Mouse (Mus musculus): Measurements from ENCODE around the gene Prss27.
"Not testable (repeated sequence)": the region's sequence is repeated elsewhere in the genome, so short reads cannot be mapped to it uniquely, and the experiment has no call there.

Gene Prss27

GRCm38 (mm10) chr17:24030551-24030950, 7.4 kb upstream of the Prss27 start:
- DNase-seq (ENCODE audit: low read depth, low spot score) = peak; percentile 80

DNA sequence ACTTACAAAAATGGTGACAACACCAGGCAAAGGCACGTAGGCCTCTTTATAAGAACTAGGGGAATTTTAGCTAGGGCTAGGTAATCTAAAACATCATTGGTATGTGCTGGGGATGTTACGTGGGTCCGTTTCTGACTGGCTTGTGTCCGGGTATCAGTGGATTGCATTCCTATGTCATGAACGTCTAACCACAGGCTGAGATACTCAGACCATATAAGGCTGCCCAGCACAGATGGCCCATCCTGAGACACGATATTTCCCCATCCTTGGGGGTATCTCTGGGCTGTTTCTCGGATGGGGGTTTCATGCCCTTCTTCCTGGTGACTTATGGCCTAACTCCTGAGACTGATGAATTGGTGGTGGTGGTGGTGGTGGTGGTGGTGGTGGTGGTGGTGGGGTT, 2.9 kb upstream of the Prss27 start:
- no peak for DNase-seq (ENCODE audit: low read depth, low spot score)

- DNase-seq (ENCODE audit: low read depth, low spot score) = no peak
Observed at GRCm38 (mm10) chr17:24036954-24037353, 990 bp upstream of the Prss27 start.

DNA sequence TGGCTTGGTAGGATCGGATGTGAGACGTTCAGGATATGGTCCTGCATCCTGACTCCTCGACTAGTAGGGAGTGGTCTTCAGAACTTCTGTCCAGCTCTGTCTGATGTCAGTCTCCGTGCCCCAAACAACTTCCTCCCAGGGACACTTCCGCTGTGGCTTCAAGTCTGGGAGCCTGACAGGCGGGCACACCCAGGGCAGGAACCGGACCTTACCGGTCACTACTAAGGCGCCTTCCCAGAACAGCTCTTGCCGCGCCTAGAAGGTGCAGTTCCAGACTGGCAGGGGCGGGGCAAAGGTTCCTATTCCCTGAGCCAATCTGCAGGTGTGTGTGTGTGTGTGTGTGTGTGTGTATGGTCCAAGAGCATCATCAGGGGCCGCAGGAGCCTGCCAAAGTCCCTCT, 584 bp upstream of the Prss27 start:
- DNase-seq (ENCODE audit: low read depth, low spot score) = no peak

GRCm38 (mm10) chr17:24044482-24044881, 6.5 kb downstream of the Prss27 start:
- DNase-seq (ENCODE audit: low read depth, low spot score) = peak; percentile 76

DNA sequence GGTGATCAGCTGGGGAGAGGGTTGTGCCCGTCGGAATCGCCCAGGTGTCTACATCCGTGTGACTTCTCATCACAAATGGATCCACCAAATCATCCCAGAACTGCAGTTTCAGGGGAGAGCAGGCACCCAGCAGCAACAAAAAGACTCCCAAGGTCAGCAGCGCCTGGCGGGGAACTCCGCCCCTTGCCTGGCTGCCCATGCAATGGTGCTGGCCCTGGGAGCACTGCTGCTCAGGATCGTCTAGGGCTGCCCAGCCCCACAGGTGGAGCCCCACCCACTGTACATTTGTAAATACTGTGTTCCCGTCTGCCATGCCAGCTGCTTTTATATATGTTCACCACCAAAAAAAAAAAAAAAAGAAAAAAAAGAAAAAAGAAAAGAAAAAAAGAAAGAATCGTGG, 7.7 kb downstream of the Prss27 start:
- DNase-seq (ENCODE audit: low read depth, low spot score) = no peak

DNA sequence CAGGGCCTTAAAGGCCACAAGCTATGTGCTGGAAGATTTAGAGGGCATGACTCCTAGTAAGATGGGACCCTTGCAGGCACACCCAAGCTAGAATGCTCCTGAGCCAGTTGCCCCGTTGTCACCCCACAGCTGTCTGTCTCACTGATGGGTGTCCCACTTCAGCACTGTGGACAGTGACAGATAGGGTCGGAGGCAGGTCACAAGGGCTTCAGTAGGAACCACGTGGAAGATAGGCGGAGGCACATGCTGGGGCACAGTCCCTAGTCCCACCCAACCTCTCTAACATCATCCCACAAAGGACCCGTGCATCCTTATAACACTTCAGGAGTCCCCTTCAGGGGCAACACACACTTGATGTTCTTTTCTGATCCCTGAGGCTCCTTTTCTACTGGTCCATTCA, 8.1 kb downstream of the Prss27 start:
- peak; percentile 75 for DNase-seq (ENCODE audit: low read depth, low spot score)

DNA sequence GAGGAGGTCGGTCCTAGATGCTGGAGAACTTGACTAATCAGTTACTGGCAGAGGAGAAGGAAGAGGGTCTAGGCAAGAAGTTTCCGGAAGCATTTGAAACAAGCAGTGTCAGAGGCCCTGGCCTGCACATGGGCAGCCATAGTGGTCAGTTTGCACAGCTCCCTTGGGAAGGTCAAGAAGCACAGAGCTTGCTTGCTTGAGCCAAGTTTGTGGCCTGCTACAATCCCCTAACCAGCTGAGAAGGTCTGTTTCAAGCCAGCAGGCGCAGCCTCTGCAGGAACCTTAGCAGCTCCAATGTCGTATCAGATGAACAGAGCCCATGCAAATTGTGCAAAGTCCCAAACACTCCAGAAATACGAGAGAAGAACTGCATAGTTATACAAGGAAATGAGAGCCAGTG, 10.1 kb downstream of the Prss27 start:
- DNase-seq (ENCODE audit: low read depth, low spot score) = no peak

GRCm38 (mm10) chr17:24049008-24049407, 11.1 kb downstream of the Prss27 start:
- no peak for DNase-seq (ENCODE audit: low read depth, low spot score)

DNA sequence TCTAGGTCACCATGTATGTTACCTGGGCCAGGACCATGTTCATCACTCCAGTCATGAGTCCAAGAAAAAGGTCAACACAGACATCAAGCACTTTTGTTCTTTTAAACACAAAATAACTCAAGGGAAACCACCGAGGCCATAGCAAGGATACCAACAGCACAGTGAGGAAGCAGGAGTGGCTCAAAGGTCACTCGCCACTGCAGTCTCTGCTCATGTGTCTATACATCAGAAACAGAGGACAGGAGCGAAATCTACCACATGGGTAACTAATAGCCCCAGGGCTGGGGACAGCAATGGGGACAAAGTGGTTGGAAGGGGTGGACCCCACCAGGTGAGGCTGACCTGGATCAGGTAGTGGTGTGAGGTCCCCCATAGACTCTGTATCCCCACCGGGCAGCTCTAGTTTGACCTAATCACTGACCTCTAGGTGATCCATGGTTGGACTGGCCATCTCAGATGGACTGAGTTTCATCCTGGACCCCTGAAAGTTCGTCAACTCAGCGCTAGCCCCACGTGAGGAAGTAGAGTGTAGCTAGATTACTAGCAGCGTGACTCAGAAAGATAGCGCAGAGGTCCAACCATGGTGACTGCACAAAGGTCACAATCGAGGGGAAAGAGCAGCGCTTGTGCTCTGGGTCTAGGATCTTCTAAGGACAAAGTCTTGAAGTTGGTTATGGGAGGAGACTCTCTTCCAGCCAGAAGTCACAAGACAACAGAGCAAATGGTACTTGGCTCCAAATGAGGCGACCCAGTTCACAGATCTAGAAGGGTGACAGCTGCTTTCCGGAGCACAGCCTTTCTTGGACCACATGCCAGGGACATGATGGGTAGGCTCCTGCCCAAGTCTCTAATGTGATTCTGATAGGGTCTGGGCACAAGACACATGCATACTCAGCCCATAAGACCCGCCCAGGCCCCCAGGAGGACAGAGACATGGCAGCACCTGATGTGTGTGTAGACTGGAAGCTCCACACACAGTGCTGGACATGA, 19.0 kb downstream of the Prss27 start:
- no peak for DNase-seq (ENCODE audit: low read depth, low spot score)

DNA sequence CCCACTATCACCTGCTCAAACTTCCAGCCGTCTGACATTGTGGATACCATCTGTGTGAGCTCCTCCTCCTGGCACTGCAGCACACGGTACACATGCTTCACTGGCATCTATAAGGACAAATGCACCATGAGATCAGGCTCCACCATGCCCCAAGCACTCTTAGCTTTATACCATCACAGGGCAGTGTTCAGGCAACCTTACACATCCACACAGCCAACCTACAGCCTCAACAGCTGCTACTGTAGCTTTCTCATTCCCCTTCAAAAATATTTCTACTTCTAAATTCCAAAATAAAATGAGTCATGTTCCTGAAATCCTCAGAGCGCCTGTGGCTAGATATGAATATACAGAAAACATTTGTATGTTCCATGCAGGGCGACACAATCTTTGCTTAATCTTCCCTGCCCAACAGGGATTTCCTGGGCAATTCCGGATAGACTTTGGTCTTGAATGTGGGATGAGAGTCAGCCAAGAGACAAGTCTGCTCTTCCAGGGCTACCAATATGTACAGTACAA, 19.8 kb downstream of the Prss27 start:
- DNase-seq (ENCODE audit: low read depth, low spot score) = no peak

- no peak for DNase-seq (ENCODE audit: low read depth, low spot score)
Observed at GRCm38 (mm10) chr17:24062459-24063155, 24.7 kb downstream of the Prss27 start.

DNA sequence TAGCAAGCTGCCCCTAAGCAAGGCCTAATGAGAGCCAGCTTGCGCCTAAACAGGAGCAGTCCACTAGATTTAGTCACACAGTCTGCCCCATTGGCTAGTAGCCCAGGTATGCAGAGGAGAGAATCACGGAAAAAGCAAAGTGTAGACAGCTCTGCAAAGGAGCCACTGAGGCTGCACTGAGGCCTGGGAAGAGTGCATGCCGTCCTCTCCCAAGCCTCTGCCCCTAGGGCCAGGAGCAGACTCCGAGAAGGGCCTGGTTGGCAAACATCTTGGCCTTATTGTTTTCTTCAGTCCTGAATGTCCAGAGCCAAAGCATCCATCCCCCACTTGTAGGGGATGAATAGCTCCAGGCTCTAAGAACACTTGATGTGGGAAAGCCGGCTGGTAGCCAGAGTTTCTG, 30.3 kb downstream of the Prss27 start:
- DNase-seq (ENCODE audit: low read depth, low spot score) = no peak

GRCm38 (mm10) chr17:24069531-24069930, 31.6 kb downstream of the Prss27 start:
- no peak for DNase-seq (ENCODE audit: low read depth, low spot score)

- peak; percentile 97 for DNase-seq (ENCODE audit: low read depth, low spot score)
Observed at GRCm38 (mm10) chr17:24072919-24073696, 35.2 kb downstream of the Prss27 start, which contains the start of gene Kctd5. TSS of gene Kctd5 (minus strand) at chr17:24073485.

DNA sequence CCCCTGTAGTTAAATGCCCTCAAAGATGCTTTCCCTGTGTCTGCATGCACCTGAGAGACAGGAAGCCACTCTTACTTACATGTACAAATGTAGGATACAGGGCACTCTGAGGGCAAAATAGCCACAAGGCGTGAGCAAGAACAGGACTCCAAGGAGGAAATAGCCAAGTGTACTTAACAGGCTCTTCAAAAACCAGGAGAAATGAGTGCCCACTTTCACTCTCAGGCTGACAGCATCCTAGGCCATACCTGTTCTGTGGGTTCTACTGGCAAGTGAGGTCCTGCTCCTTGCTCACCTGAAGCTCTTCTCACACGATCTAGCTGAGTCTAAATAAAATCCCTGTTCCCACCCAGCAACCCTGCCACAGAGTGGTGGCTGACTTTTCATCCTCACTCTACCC, 39.2 kb downstream of the Prss27 start:
- DNase-seq (ENCODE audit: low read depth, low spot score) = no peak

GRCm38 (mm10) chr17:24084593-24084992, 46.6 kb downstream of the Prss27 start:
- DNase-seq (ENCODE audit: low read depth, low spot score) = no peak

DNA sequence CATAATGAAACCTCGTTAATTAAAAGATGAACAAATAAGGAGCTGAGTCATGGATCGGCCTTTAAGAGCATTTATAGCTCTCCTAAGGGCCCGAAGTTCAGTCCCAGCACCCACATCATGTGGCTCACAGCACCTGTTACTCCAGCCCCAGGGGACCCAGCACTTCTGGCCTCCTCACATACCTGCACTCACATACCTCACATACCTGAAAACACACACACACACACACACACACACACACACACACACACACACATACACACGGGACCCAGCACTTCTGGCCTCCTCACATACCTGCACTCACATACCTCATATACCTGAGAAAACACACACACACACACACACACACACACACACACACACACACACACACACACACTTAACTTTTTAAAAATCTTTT, 48.5 kb downstream of the Prss27 start:
- not testable (repeated sequence) for DNase-seq (ENCODE audit: low read depth, low spot score)

- no peak for DNase-seq (ENCODE audit: low read depth, low spot score)
Observed at GRCm38 (mm10) chr17:24090575-24090974, 52.6 kb downstream of the Prss27 start.

Measured in R1 (cell line).